Mouse (Mus musculus) heart, adult 2 months (tissue): ENCODE results near the gene Plb1.

Experiments used
- CTCF ChIP-seq: fragments of 200-600 bp; IDR thresholded peaks from 2 replicates; pipeline ENCODE4 v1.8.1; 2022; ENCODE audit warnings: antibody characterized with exemption, mild to moderate bottlenecking, moderate library complexity
- EP300 ChIP-seq: fragments of 200-500 bp; IDR thresholded peaks from 2 replicates; pipeline ENCODE4 v1.6.1; 2011; ENCODE audit warnings: low read depth, low read length, control low read depth; ENCODE audit not compliant: insufficient read depth

DNA sequence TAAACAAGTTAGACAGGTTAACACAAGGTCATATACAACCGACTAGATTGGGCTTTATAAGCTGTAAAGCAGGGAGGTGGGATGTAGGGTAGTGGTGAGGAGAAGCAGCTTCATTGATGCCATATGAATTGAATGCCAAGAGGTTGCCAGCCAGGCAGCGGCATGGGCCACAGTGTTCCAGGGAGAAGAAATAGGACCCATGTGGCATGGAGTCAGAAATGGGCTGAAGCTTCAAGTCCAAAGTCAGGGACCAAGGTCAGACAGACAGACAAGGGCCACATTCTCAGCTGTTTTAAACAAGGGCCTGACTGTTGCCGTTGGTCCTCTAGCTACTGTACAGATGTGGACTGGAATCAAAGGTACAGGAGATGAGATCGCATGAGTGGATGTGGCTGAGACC lies 128.0 kb downstream of the Plb1 start:
- TF ChIP-seq EP300: no peak
- no peak for TF ChIP-seq CTCF
